Mouse (Mus musculus) telencephalon, adult 2 months (tissue): ENCODE data around the gene Mapk8.

Experiments
- DNase-seq: peaks from one replicate; pipeline ENCODE4 v3.0.0-alpha.2; 2011; ENCODE audit warnings: low read depth, low spot score

The Mapk8 gene

GRCm38 (mm10) chr14:33348146-33348545 lies 98.8 kb downstream of the Mapk8 start:
- no peak for DNase-seq

GRCm38 (mm10) chr14:33347738-33348137 lies 99.2 kb downstream of the Mapk8 start:
- DNase-seq, result no peak

GRCm38 (mm10) chr14:33346546-33346945 lies 100.4 kb downstream of the Mapk8 start:
- DNase-seq, result no peak

GRCm38 (mm10) chr14:33343131-33343725 lies 103.7 kb downstream of the Mapk8 start:
- DNase-seq, result no peak

- no peak for DNase-seq
Measured at GRCm38 (mm10) chr14:33338684-33339083, 108.3 kb downstream of the Mapk8 start.

GRCm38 (mm10) chr14:33335733-33336132 lies 111.2 kb downstream of the Mapk8 start:
- no peak for DNase-seq

GRCm38 (mm10) chr14:33334402-33334801 lies 112.6 kb downstream of the Mapk8 start:
- DNase-seq, result no peak

GRCm38 (mm10) chr14:33333833-33334232 lies 113.1 kb downstream of the Mapk8 start:
- no peak for DNase-seq

GRCm38 (mm10) chr14:33331627-33332026 lies 115.3 kb downstream of the Mapk8 start:
- DNase-seq, result no peak

GRCm38 (mm10) chr14:33330986-33331385 lies 116.0 kb downstream of the Mapk8 start:
- DNase-seq, result no peak

- DNase-seq, result no peak
Measured at GRCm38 (mm10) chr14:33329297-33329805, 117.6 kb downstream of the Mapk8 start.

- DNase-seq, result no peak
Measured at GRCm38 (mm10) chr14:33328369-33328768, 118.6 kb downstream of the Mapk8 start.
